Mouse (Mus musculus): Measurements from ENCODE around the gene Tas2r130.
"Not testable (repeated sequence)": the region's sequence is repeated elsewhere in the genome, so short reads cannot be mapped to it uniquely, and the experiment has no call there.

Gene Tas2r130

GRCm38 (mm10) chr6:131630812-131631211 lies at the start of gene Tas2r130:
TSS of gene Tas2r130 (minus strand) at chr6:131630912.
- DNase-seq = no peak

- DNase-seq = no peak
Observed at GRCm38 (mm10) chr6:131678786-131679185, 48.1 kb upstream of the Tas2r130 start, which contains the start of gene Tas2r106. TSS of gene Tas2r106 (minus strand) at chr6:131678886.

- DNase-seq = no peak
Observed at GRCm38 (mm10) chr6:131660049-131660448, 29.3 kb upstream of the Tas2r130 start, which contains the start of gene Tas2r107. TSS of gene Tas2r107 (minus strand) at chr6:131660149.

GRCm38 (mm10) chr6:131609956-131610355 lies 20.8 kb downstream of the Tas2r130 start:
- not testable (repeated sequence) for DNase-seq

GRCm38 (mm10) chr6:131604821-131605220 lies 25.9 kb downstream of the Tas2r130 start:
- DNase-seq = no peak
